Mouse (Mus musculus): ENCODE results near the gene Olfr1052. TPM values are rescaled to one million over a fixed set of nuclear protein-coding genes. Genes with fewer than 3 reads are reported as not detected.
"Not testable (repeated sequence)": the region's sequence is repeated elsewhere in the genome, so short reads cannot be mapped to it uniquely, and the experiment has no call there.

The Olfr1052 gene
- polyA plus RNA-seq (2016; fragmentation: Nextera tagmentation; extraction: Ambion mirVana): not detected in 2 replicates

DNA sequence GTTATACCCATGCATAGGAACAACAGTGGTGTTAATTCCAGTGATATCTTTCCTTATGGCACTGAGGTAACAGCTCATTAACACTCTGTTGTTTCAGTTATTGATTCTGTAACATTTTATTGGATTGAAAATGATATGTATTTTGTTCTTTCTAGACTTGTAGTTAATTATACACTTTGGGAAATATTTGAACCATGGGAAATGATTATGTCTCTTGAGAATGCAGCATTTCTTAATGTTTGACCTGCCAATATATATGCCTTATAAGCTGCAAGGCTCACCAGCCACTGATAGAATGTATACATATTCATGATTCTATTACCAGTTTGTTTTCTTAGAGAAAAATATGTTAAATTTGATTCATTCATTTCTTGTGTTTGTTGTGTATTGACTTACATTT is at the start of gene Olfr1052:
Gene Olfr1052, plus strand, starts transcription at position 301 of the 400 bp plus-strand sequence.
- Histone ChIP-seq H3K36me3 (no peaks in the 10 kb centered on the region), H3K4me1 (no peaks in the 10 kb centered on the region), H3K27ac (no peak within 1 kb of the TSS), H3K27me3 (ENCODE audit: insufficient read depth, poor library complexity, severe bottlenecking) (no peaks in the 10 kb centered on the region), H3K4me3 (no peak within 1 kb of the TSS), H3K9me3 (no peaks in the 10 kb centered on the region)
- DNase-seq (ENCODE audit: low spot score): no peak

DNA sequence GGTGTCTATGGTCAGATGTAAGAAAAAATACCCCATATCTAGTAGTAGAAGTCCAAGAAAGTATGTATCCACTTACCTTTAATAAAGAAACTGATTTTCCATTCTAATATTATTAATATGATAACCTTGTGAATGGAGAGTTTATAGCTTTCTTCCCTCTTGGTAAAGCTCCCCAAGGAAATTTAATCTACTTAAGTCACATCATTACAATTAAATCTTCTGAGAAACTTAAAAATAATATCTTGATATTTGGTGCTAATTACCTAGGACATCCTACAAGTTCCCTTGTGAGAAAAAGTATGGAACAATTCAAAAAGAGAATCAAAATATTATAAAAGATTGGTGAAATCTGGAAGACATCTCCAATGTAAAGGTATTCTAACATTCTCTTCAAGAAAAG is 34.0 kb upstream of the Olfr1052 start, which contains the start of gene Olfr1049:
Gene Olfr1049, minus strand, starts transcription at position 101 of the 400 bp plus-strand sequence.
- not testable (repeated sequence) for DNase-seq (ENCODE audit: low spot score); H3K9me3 ChIP-seq; H3K27ac ChIP-seq; H3K36me3 ChIP-seq; H3K4me3 ChIP-seq; H3K4me1 ChIP-seq; H3K27me3 ChIP-seq (ENCODE audit: insufficient read depth, poor library complexity, severe bottlenecking)

DNA sequence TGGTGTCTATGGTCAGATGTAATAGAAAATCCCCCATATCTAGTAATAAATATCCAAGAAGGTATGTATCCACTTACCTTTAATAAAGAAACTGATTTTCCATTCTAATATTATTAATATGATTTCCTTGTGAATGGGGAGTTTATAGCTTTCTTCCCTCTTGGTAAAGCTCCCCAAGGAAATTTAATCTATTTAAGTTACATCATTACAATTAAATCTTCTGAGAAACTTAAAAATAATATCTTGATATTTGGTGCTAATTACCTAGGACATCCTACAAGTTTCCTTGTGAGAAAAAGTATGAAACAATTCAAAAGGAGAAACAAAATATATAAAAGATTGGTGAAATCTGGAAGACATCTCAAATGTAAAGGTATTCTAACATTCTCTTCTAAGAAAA is 13.3 kb upstream of the Olfr1052 start, which contains the start of gene Olfr1051:
Gene Olfr1051, minus strand, starts transcription at position 101 of the 400 bp plus-strand sequence.
- DNase-seq (ENCODE audit: low spot score); H3K36me3 ChIP-seq; H3K27me3 ChIP-seq (ENCODE audit: insufficient read depth, poor library complexity, severe bottlenecking); H3K4me3 ChIP-seq; H3K9me3 ChIP-seq; H3K27ac ChIP-seq; H3K4me1 ChIP-seq: not testable (repeated sequence)

DNA sequence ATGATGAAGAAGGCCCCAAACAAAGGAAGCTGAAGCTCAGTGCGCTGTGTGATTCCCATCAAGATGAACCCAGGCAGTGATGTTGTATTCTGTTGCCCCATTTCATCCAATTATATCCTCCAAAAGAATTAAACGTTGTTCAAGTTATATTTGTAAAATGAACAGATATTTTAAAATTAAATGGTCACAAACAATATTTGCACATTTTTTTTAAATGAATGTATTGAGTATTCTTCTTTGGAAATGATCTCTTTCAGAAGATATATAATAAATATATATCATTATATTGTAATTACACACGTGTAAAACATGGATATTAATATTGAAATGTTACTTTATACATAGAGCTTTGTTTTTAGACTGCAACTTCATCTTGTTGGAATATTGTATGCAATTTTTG is 22.9 kb downstream of the Olfr1052 start, which contains the start of gene Olfr1053:
Gene Olfr1053, minus strand, starts transcription at position 101 of the 400 bp plus-strand sequence.
- H3K27ac ChIP-seq: no peak within 1 kb of the TSS
- H3K9me3 ChIP-seq: no peaks in the 10 kb centered on the region
- H3K36me3 ChIP-seq: no peaks in the 10 kb centered on the region
- no peak within 1 kb of the TSS for H3K4me3 ChIP-seq
- no peak for DNase-seq (ENCODE audit: low spot score)
- no peaks in the 10 kb centered on the region for H3K4me1 ChIP-seq
- no peaks in the 10 kb centered on the region for H3K27me3 ChIP-seq (ENCODE audit: insufficient read depth, poor library complexity, severe bottlenecking)
- 60% methylated on average over 3 of the region's 3 CpGs for WGBS

DNA sequence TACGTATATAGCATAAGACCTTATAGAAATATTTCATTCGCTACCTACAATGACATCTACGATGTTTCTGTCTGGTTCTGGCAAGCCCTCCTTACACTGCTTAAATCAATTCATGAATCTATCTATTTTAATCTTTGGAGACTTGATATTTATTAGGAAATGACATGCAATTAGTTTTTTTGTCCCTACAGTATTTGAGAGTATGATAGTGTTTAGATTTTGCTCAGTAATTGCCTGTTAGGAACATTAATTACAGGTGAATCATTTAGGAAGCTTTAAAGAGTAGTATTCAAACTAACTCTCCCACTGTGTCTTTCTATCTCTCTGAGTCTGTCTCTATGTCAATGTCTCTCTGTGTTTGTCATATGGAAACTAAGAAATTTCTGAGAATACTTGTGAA is 43.1 kb downstream of the Olfr1052 start, which contains the start of gene Olfr1054:
Gene Olfr1054, minus strand, starts transcription at position 101 of the 400 bp plus-strand sequence.
- H3K27ac ChIP-seq: no peak within 1 kb of the TSS
- H3K27me3 ChIP-seq (ENCODE audit: insufficient read depth, poor library complexity, severe bottlenecking): no peaks in the 10 kb centered on the region
- no peaks in the 10 kb centered on the region for H3K9me3 ChIP-seq
- H3K4me3 ChIP-seq: no peak within 1 kb of the TSS
- no peaks in the 10 kb centered on the region for H3K4me1 ChIP-seq
- H3K36me3 ChIP-seq: no peaks in the 10 kb centered on the region
- 85% methylated on average over 3 of the region's 3 CpGs for WGBS
- no peak for DNase-seq (ENCODE audit: low spot score)

Other genes with a start within 250 kb of the Olfr1052 start
- gene Olfr1034, start 246.6 kb upstream of the Olfr1052 start, polyA plus RNA-seq (2016; fragmentation: Nextera tagmentation; extraction: Ambion mirVana): not detected in 2 replicates
- not detected in 2 replicates for gene Olfr1036, start 218.5 kb upstream of the Olfr1052 start, polyA plus RNA-seq (2016; fragmentation: Nextera tagmentation; extraction: Ambion mirVana)
- gene Olfr1037, start 205.1 kb upstream of the Olfr1052 start, polyA plus RNA-seq (2016; fragmentation: Nextera tagmentation; extraction: Ambion mirVana): not detected in 2 replicates
- not detected in 2 replicates for gene Olfr1039, start 156.5 kb upstream of the Olfr1052 start, polyA plus RNA-seq (2016; fragmentation: Nextera tagmentation; extraction: Ambion mirVana)
- not detected in 2 replicates for gene Olfr1040, start 145.7 kb upstream of the Olfr1052 start, polyA plus RNA-seq (2016; fragmentation: Nextera tagmentation; extraction: Ambion mirVana)
- not detected in 2 replicates for gene Olfr1042, start 130.6 kb upstream of the Olfr1052 start, polyA plus RNA-seq (2016; fragmentation: Nextera tagmentation; extraction: Ambion mirVana)
- not detected in 2 replicates for gene Olfr1043, start 124.9 kb upstream of the Olfr1052 start, polyA plus RNA-seq (2016; fragmentation: Nextera tagmentation; extraction: Ambion mirVana)
- gene Olfr1044, start 114.6 kb upstream of the Olfr1052 start, polyA plus RNA-seq (2016; fragmentation: Nextera tagmentation; extraction: Ambion mirVana): not detected in 2 replicates
- not detected in 2 replicates for gene Olfr52, start 106.8 kb upstream of the Olfr1052 start, polyA plus RNA-seq (2016; fragmentation: Nextera tagmentation; extraction: Ambion mirVana)
- gene Olfr1045, start 89.4 kb upstream of the Olfr1052 start, polyA plus RNA-seq (2016; fragmentation: Nextera tagmentation; extraction: Ambion mirVana): not detected in 2 replicates
- gene Olfr1046, start 73.1 kb upstream of the Olfr1052 start, polyA plus RNA-seq (2016; fragmentation: Nextera tagmentation; extraction: Ambion mirVana): not detected in 2 replicates
- not detected in 2 replicates for gene Olfr1047, start 61.1 kb upstream of the Olfr1052 start, polyA plus RNA-seq (2016; fragmentation: Nextera tagmentation; extraction: Ambion mirVana)
- not detected in 2 replicates for gene Olfr1048, start 52.2 kb upstream of the Olfr1052 start, polyA plus RNA-seq (2016; fragmentation: Nextera tagmentation; extraction: Ambion mirVana)
- not detected in 2 replicates for gene Olfr1049, start 34.1 kb upstream of the Olfr1052 start, polyA plus RNA-seq (2016; fragmentation: Nextera tagmentation; extraction: Ambion mirVana)
- gene Olfr1051, start 13.4 kb upstream of the Olfr1052 start, polyA plus RNA-seq (2016; fragmentation: Nextera tagmentation; extraction: Ambion mirVana): not detected in 2 replicates
- not detected in 2 replicates for gene Olfr1053, start 22.8 kb downstream of the Olfr1052 start, polyA plus RNA-seq (2016; fragmentation: Nextera tagmentation; extraction: Ambion mirVana)
- not detected in 2 replicates for gene Olfr1054, start 43.0 kb downstream of the Olfr1052 start, polyA plus RNA-seq (2016; fragmentation: Nextera tagmentation; extraction: Ambion mirVana)
- gene Olfr1055, start 57.8 kb downstream of the Olfr1052 start, polyA plus RNA-seq (2016; fragmentation: Nextera tagmentation; extraction: Ambion mirVana): not detected in 2 replicates
- not detected in 2 replicates for gene Olfr1056, start 70.0 kb downstream of the Olfr1052 start, polyA plus RNA-seq (2016; fragmentation: Nextera tagmentation; extraction: Ambion mirVana)
- not detected in 2 replicates for gene Olfr1057, start 85.9 kb downstream of the Olfr1052 start, polyA plus RNA-seq (2016; fragmentation: Nextera tagmentation; extraction: Ambion mirVana)
- gene Olfr1058, start 96.1 kb downstream of the Olfr1052 start, polyA plus RNA-seq (2016; fragmentation: Nextera tagmentation; extraction: Ambion mirVana): not detected in 2 replicates
- gene Olfr1061, start 121.6 kb downstream of the Olfr1052 start, polyA plus RNA-seq (2016; fragmentation: Nextera tagmentation; extraction: Ambion mirVana): not detected in 2 replicates
- gene Olfr1062, start 134.3 kb downstream of the Olfr1052 start, polyA plus RNA-seq (2016; fragmentation: Nextera tagmentation; extraction: Ambion mirVana): not detected in 2 replicates
- gene Olfr1065, start 158.1 kb downstream of the Olfr1052 start, polyA plus RNA-seq (2016; fragmentation: Nextera tagmentation; extraction: Ambion mirVana): not detected in 2 replicates
- gene Olfr1066, start 163.8 kb downstream of the Olfr1052 start, polyA plus RNA-seq (2016; fragmentation: Nextera tagmentation; extraction: Ambion mirVana): not detected in 2 replicates
- gene Olfr228, start 194.9 kb downstream of the Olfr1052 start, polyA plus RNA-seq (2016; fragmentation: Nextera tagmentation; extraction: Ambion mirVana): not detected in 2 replicates
- gene Olfr1076, start 216.0 kb downstream of the Olfr1052 start, polyA plus RNA-seq (2016; fragmentation: Nextera tagmentation; extraction: Ambion mirVana): not detected in 2 replicates

Data from heart, embryonic 10.5 days (tissue).